Mouse (Mus musculus) spleen, adult 2 months (tissue): ENCODE measurements around the gene Doc2a.

Experiments
- CTCF ChIP-seq: fragments of 200-500 bp; IDR thresholded peaks from 2 replicates; pipeline ENCODE4 v1.5.1; 2011; ENCODE audit warnings: mild to moderate bottlenecking, inconsistent platforms; ENCODE audit not compliant: insufficient read depth, insufficient read length, insufficient replicate concordance; ENCODE audit errors: extremely low read depth
- POLR2A ChIP-seq: fragments of 200-500 bp; IDR thresholded peaks from 2 replicates; pipeline ENCODE4 v1.6.1; 2011; ENCODE audit warnings: low read depth, low read length, inconsistent platforms

DNA sequence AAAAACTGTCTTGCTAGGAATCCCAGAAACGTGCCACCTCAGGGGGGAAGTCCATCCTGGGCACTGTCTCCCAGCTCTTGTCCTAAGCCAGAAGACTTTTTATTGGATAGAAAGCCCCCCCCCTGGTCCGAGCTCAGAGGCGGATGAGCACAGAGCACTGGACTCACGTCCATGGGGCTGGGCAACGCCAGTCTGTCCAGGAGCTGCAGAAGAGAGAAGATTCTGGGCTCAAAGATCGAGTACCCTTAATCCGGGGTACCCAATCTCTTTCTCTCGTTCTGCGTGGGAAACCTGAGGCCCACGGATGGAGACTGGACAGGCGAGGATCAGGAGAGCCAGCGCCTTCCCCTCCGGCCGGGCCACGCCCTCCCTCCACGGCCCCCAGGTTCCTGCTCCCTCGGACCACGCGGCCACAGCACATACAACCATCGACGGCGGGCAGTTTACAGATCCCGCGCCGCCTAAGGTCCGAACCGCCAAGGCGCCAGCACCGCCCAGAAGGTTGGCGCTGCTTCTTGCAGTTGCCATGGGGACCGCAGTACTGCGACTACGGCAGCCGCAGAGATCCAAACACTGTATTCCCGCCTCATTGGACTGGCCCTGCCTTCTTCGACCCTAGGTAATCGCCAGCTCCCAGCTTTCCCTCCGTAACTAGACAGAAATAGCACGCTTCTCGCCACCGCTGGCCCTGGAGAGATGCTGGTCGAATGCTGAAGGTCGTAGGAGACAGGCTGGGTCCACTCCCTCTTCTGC lies 38.3 kb upstream of the Doc2a start:
- no peak for TF ChIP-seq CTCF
- TF ChIP-seq POLR2A, result no peak
